24 mouse cellular contexts compared by ENCODE assay signal in the genomic region with DNA sequence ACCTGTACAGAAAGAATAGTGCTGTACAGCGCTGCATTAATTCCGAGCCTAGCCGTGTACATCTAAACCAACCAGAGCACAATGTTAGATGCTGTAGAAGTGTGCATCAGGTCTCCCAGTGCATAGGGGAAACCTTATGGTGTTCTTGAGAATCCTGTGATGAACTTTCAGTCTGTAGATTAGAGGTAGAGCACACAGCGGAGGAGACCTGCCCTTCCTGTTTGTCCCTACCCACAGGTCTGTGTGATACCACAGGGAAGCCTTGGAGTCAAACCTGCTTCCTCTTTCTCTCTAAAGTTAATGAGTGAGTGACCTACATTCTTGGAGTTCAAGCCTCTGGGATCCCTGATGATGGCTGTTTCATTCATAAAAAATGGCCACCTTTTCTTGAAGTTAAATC. TPM values are rescaled to one million over a fixed set of nuclear protein-coding genes. Genes with fewer than 3 reads are reported as not detected.
DNase-seq lines count a peak whose midpoint lies in the region; ATAC-seq and TF ChIP-seq lines count a peak whose summit lies in the region.
"Had no signal": no experiment of that assay in that cellular context is flagged by ENCODE, and none has a peak within 500 bp of the region (broad histone marks: within the 10 kb centered on the region; RNA-seq: fewer than 3 reads in every experiment).

No protein-coding gene starts in this region.

- no peak for DNase-seq in CH12.LX (ENCODE audit: extremely low read depth)
- peak; percentile 29 for DNase-seq in splenic B cell, adult 2 months (ENCODE audit: low read depth, low spot score)
- no peak for DNase-seq in natural killer cell, adult 2 months (ENCODE audit: low spot score in 2 of 2)
- DNase-seq in spleen, postnatal 10 days (ENCODE audit: low spot score in 2 of 2): no peak
- DNase-seq in left cerebral cortex, adult 9 months (ENCODE audit: low spot score in 2 of 2): no peak
- DNase-seq: cerebellum, adult 9-11 months; embryo, embryonic 11 days; gastrocnemius, postnatal 25 days; heart, postnatal 14 days; lung, embryonic 14.5 days; right cerebral cortex, postnatal 25 days had no signal

- peaks cover 0 to 9% of the 10 kb centered on the region in 2 experiments for H3K36me3 ChIP-seq in CH12.LX (replicated peaks in 1 of 2; ENCODE audit: control insufficient read depth in 1 of 2, insufficient read depth in 1 of 2, low read length in 1 of 2)
- no peaks in the 10 kb centered on the region for H3K36me3 ChIP-seq in intestine, embryonic 16.5 days (ENCODE audit: control insufficient read depth, insufficient read depth, low read length)
- no peaks in the 10 kb centered on the region for H3K36me3 ChIP-seq in splenic B cell, adult 2 months (ENCODE audit: control insufficient read depth, insufficient read depth, low read length, poor library complexity, severe bottlenecking)
- H3K36me3 ChIP-seq: embryonic facial prominence, embryonic 15.5 days; forebrain, embryonic 10.5 days; heart, embryonic 10.5 days; liver, embryonic 12.5 days; midbrain, embryonic 15.5 days; neural tube, embryonic 12.5 days had no signal

- H3K9ac ChIP-seq in CH12.LX (ENCODE audit: insufficient read depth, low read depth): no peak overlapping the region
- no peak overlapping the region for H3K9ac ChIP-seq in intestine, embryonic 16.5 days (ENCODE audit: low read depth, low read length)
- H3K9ac ChIP-seq: embryonic facial prominence, embryonic 15.5 days; liver, embryonic 12.5 days; lung, embryonic 14.5 days; midbrain, embryonic 15.5 days; neural tube, embryonic 12.5 days had no signal

- in situ Hi-C loops in CH12.LX (cut with MboI; ENCODE audit: low pct_ligation_motif_present, low pct_unique_long_range_greater_than_20kb, low sequenced_read_pairs): no loop called here

- peak; percentile 10; the same call in 1 of the 2 replicates for TF ChIP-seq EP300 in CH12.LX (IDR thresholded peaks at IDR 0.05; ENCODE audit: low read length)

- no peaks in the 10 kb centered on the region for H3K9me3 ChIP-seq in CH12.LX (replicated peaks; ENCODE audit: low read length)
- H3K9me3 ChIP-seq in intestine, embryonic 16.5 days (ENCODE audit: control insufficient read depth, low read length): no peaks in the 10 kb centered on the region
- H3K9me3 ChIP-seq: embryonic facial prominence, embryonic 15.5 days; forebrain, embryonic 10.5 days; heart, embryonic 10.5 days; liver, embryonic 12.5 days; midbrain, embryonic 15.5 days; neural tube, embryonic 12.5 days had no signal

- peak overlapping the region; percentile 87 for H3K4me2 ChIP-seq in CH12.LX (ENCODE audit: insufficient read depth, low read depth, poor library complexity, severe bottlenecking)
- H3K4me2 ChIP-seq in intestine, embryonic 16.5 days (ENCODE audit: low read depth, low read length): no peak overlapping the region
- H3K4me2 ChIP-seq: embryonic facial prominence, embryonic 15.5 days; liver, embryonic 12.5 days; lung, embryonic 14.5 days; midbrain, embryonic 15.5 days; neural tube, embryonic 12.5 days had no signal

- H3K79me2 ChIP-seq in CH12.LX (replicated peaks; ENCODE audit: control insufficient read depth, extremely low read depth, insufficient read depth, poor library complexity, severe bottlenecking): peaks cover 60% of the 10 kb centered on the region

- no peak for TF ChIP-seq POLR2A in CH12.LX (IDR thresholded peaks at IDR 0.05; ENCODE audit: low read depth, low read length)

- no peak overlapping the region for H3K4me3 ChIP-seq in CH12.LX (replicated peaks in 1 of 3; ENCODE audit: low read depth in 2 of 3, low read length in 2 of 3, poor library complexity in 1 of 3)
- no peak overlapping the region for H3K4me3 ChIP-seq in intestine, embryonic 16.5 days (ENCODE audit: low read length)
- H3K4me3 ChIP-seq: embryonic facial prominence, embryonic 15.5 days; forebrain, embryonic 10.5 days; heart, embryonic 10.5 days; left cerebral cortex, adult 2 months; liver, embryonic 12.5 days; midbrain, embryonic 15.5 days; neural tube, embryonic 12.5 days had no signal

- no peaks in the 10 kb centered on the region for H3K27me3 ChIP-seq in CH12.LX (replicated peaks)
- H3K27me3 ChIP-seq in intestine, embryonic 16.5 days (replicated peaks; ENCODE audit: control insufficient read depth, insufficient read depth, low read length): no peaks in the 10 kb centered on the region
- no peaks in the 10 kb centered on the region for H3K27me3 ChIP-seq in splenic B cell, adult 2 months (ENCODE audit: control insufficient read depth, insufficient read depth, low read length, poor library complexity, severe bottlenecking)
- H3K27me3 ChIP-seq: embryonic facial prominence, embryonic 15.5 days; liver, embryonic 12.5 days; midbrain, embryonic 15.5 days; neural tube, embryonic 12.5 days; Patski had no signal

- TF ChIP-seq RAD21 in CH12.LX (IDR thresholded peaks at IDR 0.05; ENCODE audit: low read depth, low read length): no peak

- WGBS in intestine, embryonic 16.5 days: 91% methylated on average over 4 of the region's 4 CpGs

- H3K27ac ChIP-seq in CH12.LX (ENCODE audit: insufficient read depth, low read depth): 0 out of 2 replicates have a peak overlapping the region, but pooled peaks have one; percentile 1
- no peak overlapping the region for H3K27ac ChIP-seq in intestine, embryonic 16.5 days (ENCODE audit: low read length)
- H3K27ac ChIP-seq: embryonic facial prominence, embryonic 15.5 days; forebrain, embryonic 10.5 days; heart, embryonic 10.5 days; kidney, postnatal 0 days; left cerebral cortex, adult 2 months; liver, embryonic 12.5 days; macrophage; midbrain, embryonic 15.5 days; neural tube, embryonic 12.5 days had no signal

- peaks cover 15 to 69% of the 10 kb centered on the region in 2 experiments for H3K4me1 ChIP-seq in CH12.LX (ENCODE audit: control insufficient read depth in 1 of 2, insufficient read depth in 2 of 2)
- no peaks in the 10 kb centered on the region for H3K4me1 ChIP-seq in intestine, embryonic 16.5 days (ENCODE audit: control insufficient read depth, insufficient read depth, low read length)
- H3K4me1 ChIP-seq: embryonic facial prominence, embryonic 15.5 days; liver, embryonic 12.5 days; neural tube, embryonic 12.5 days had no signal

- dilution Hi-C loops in CH12.LX (cut with MboI; ENCODE audit: extremely low pct_ligation_motif_present, extremely low pct_unique_long_range_greater_than_20kb, low sequenced_read_pairs): no loop called here

- no peak for TF ChIP-seq CTCF in CH12.LX (conservative IDR thresholded peaks at IDR 0.05 in 1 of 2, IDR thresholded peaks at IDR 0.05 in 1 of 2; ENCODE audit: low read depth in 2 of 2, low read length in 2 of 2)

- peak; percentile 73 for ATAC-seq in activated CD4-positive, CD25-positive, alpha-beta regulatory T cell, adult 4 months
- peak; percentile 28; the same call in 1 of the 2 replicates for ATAC-seq in intestine, embryonic 16.5 days
- ATAC-seq: hindbrain, embryonic 16.5 days; liver, embryonic 12.5 days; midbrain, embryonic 15.5 days; Patski had no signal

TF ChIP-seq in CH12.LX, 34 proteins besides CTCF, POLR2A, EP300 and RAD21:
- TF ChIP-seq CHD2 (IDR thresholded peaks at IDR 0.05; ENCODE audit: low read length): no peak
- TF ChIP-seq CHD1 (IDR thresholded peaks at IDR 0.05; ENCODE audit: low read depth, low read length): peak; percentile 12; the same call in 1 of the 2 replicates

RNA-seq across cellular contexts. Expression of a gene that starts 54.2 kb away (rescaled TPM):
- total RNA-seq in CH12.LX (2012; rRNA removed) (59.7 and 80.4 TPM in 2 replicates), CH12.LX (2014; rRNA removed) (64.6 and 77.3 TPM in 2 replicates)
- 66.1 and 68.9 TPM in 2 replicates for polyA plus RNA-seq in CH12.LX (2012; ENCODE audit: insufficient read length, low read depth)
- polyA plus RNA-seq in activated CD4-positive, CD25-positive, alpha-beta regulatory T cell, adult 4 months (2017; shearing (Covaris generic)): 10 to 100 TPM; 41.6 to 80.5 TPM
- polyA plus RNA-seq in intestine, embryonic 16.5 days (2015; fragmentation: Nextera tagmentation; extraction: Ambion mirVana): 37.6 and 40.3 TPM in 2 replicates
